10 mouse cellular contexts compared by ENCODE assay signal in the genomic region with DNA sequence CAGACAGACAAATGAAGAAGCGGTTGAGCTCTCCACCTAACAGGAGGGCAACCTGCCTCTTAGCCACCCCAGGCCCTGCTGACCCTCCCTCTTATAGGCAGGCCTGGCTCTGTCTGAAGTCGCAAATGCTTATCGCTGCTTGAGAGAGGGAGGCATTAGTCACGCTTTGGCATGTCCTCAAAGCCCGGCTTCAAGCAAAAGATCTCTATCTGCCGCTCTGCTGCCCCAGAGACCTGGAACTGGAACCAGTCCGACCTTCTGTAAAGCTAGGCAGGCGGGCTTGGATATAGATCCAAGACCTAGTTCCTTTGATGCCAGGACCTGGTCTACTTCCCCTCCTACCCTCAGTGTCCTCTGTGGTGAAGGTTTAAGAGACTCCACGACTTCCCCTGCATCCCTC. TPM values are rescaled to one million over a fixed set of nuclear protein-coding genes. Genes with fewer than 3 reads are reported as not detected.
A peak's percentile ranks its signal among the peaks of the same experiment; 100 is the strongest.
DNase-seq lines count a peak whose midpoint lies in the region; ATAC-seq and TF ChIP-seq lines count a peak whose summit lies in the region.
"Had no signal": no experiment of that assay in that cellular context is flagged by ENCODE, and none has a peak within 500 bp of the region (broad histone marks: within the 10 kb centered on the region; RNA-seq: fewer than 3 reads in every experiment).

No protein-coding gene starts in this region.

- TF ChIP-seq POLR2A in heart, adult 2 months (IDR thresholded peaks at IDR 0.05; ENCODE audit: insufficient read depth, low read depth, low read length): no peak

- TF ChIP-seq EP300 in heart, adult 2 months (IDR thresholded peaks at IDR 0.05; ENCODE audit: insufficient read depth, low read depth, low read length): no peak

- no peak for ATAC-seq in heart, embryonic 11.5 days (replicated peaks; ENCODE audit: insufficient number of reproducible peaks, low FRiP score, low TSS enrichment)

- H3K27ac ChIP-seq in heart, adult 2 months: peak overlapping the region; percentile 17; the same call in 1 of the 2 replicates
- H3K27ac ChIP-seq in heart, embryonic 11.5 days (ENCODE audit: low read depth, low read length): no peak overlapping the region
- H3K27ac ChIP-seq: embryonic facial prominence, embryonic 13.5 days; liver, embryonic 12.5 days had no signal

- no peak overlapping the region for H3K4me2 ChIP-seq in heart, embryonic 11.5 days
- H3K4me2 ChIP-seq: embryonic facial prominence, embryonic 13.5 days; liver, embryonic 12.5 days had no signal

- TF ChIP-seq CTCF in heart, adult 2 months (IDR thresholded peaks at IDR 0.05): no peak

- no peak overlapping the region for H3K4me3 ChIP-seq in heart, adult 2 months
- H3K4me3 ChIP-seq in heart, embryonic 11.5 days (ENCODE audit: low read depth, low read length): no peak overlapping the region
- H3K4me3 ChIP-seq: embryonic facial prominence, embryonic 13.5 days; liver, embryonic 12.5 days had no signal

- H3K36me3 ChIP-seq in heart, adult 2 months (ENCODE audit: control insufficient read depth, insufficient read depth, low read length): no peaks in the 10 kb centered on the region
- no peaks in the 10 kb centered on the region for H3K36me3 ChIP-seq in heart, embryonic 11.5 days (ENCODE audit: control insufficient read depth, insufficient read depth, low read length)
- H3K36me3 ChIP-seq: embryonic facial prominence, embryonic 13.5 days; liver, embryonic 12.5 days had no signal

- no peak overlapping the region for H3K9ac ChIP-seq in heart, adult 2 months (ENCODE audit: low read depth, low read length)
- H3K9ac ChIP-seq in heart, embryonic 11.5 days (ENCODE audit: low read depth, low read length): no peak overlapping the region
- H3K9ac ChIP-seq: embryonic facial prominence, embryonic 13.5 days; liver, embryonic 12.5 days had no signal

- peaks cover 10% of the 10 kb centered on the region for H3K4me1 ChIP-seq in heart, adult 2 months (ENCODE audit: control insufficient read depth, insufficient read depth, low read length)
- 0 out of 2 replicates have a peak, but pooled peaks cover 5% of the 10 kb centered on the region for H3K4me1 ChIP-seq in heart, embryonic 11.5 days (ENCODE audit: control insufficient read depth, insufficient read depth, low read length)
- H3K4me1 ChIP-seq: liver, embryonic 12.5 days had no signal

- WGBS in heart, adult 2 months: 72% methylated on average over 9 of the region's 9 CpGs
- 59% methylated on average over 9 of the region's 9 CpGs for WGBS in heart, embryonic 11.5 days (ENCODE audit: insufficient replicate concordance)

- intact Hi-C loops in heart, adult 2 months (cut with DNase I): loop anchor here (2.0 kb wide), 1 partner anchor 81 kb away; no protein-coding TSS in a partner anchor

- H3K9me3 ChIP-seq in heart, embryonic 11.5 days (replicated peaks; ENCODE audit: control insufficient read depth, low read length): peaks cover 3% of the 10 kb centered on the region
- H3K9me3 ChIP-seq: embryonic facial prominence, embryonic 13.5 days; liver, embryonic 12.5 days had no signal

- H3K79me2 ChIP-seq in heart, adult 2 months (replicated peaks; ENCODE audit: control insufficient read depth, insufficient read depth, low read length): no peaks in the 10 kb centered on the region

- H3K27me3 ChIP-seq in heart, adult 2 months (ENCODE audit: control insufficient read depth, insufficient read depth, low read length): no peaks in the 10 kb centered on the region
- H3K27me3 ChIP-seq in heart, embryonic 11.5 days (ENCODE audit: control insufficient read depth, insufficient read depth, low read length): peaks cover 3% of the 10 kb centered on the region; the same call in 1 of the 2 replicates
- H3K27me3 ChIP-seq: embryonic facial prominence, embryonic 13.5 days had no signal

- peak; percentile 37 to 42 for DNase-seq in heart, adult 2 months
- peak; percentile 38 for DNase-seq in testis, postnatal 14 days (ENCODE audit: low spot score)
- DNase-seq in testis, postnatal 10 days (ENCODE audit: low spot score): no peak
- peak; percentile 86 to 91 for DNase-seq in cerebellum, postnatal 10 days
- no peak for DNase-seq in right cerebral cortex, postnatal 4 days
- DNase-seq in lung, postnatal 25 days (ENCODE audit: low spot score): no peak
- no peak for DNase-seq in thymus, postnatal 36 days

RNA-seq across cellular contexts. Expression of a gene that starts 29.0 kb away (rescaled TPM):
- 10 to 100 TPM; 34.2 to 35.4 TPM for total RNA-seq in heart, adult 2 months (2021)
- 48.5 and 70.6 TPM in 2 replicates for polyA plus RNA-seq in heart, adult 2 months (2012; rRNA removed)
- 24.7 and 29.1 TPM in 2 replicates for polyA plus RNA-seq in heart, embryonic 11.5 days (2014; fragmentation: Nextera tagmentation; extraction: Ambion mirVana)

RNA-seq across cellular contexts. Expression of a gene that starts 41.7 kb away (rescaled TPM):
- 10 to 100 TPM; 16.1 to 20.0 TPM for total RNA-seq in heart, adult 2 months (2021)
- polyA plus RNA-seq in heart, adult 2 months (2012; rRNA removed): 6.4 and 9.5 TPM in 2 replicates
- 8.4 and 13.5 TPM in 2 replicates for polyA plus RNA-seq in heart, embryonic 11.5 days (2014; fragmentation: Nextera tagmentation; extraction: Ambion mirVana)

Comparison
In these comparisons a context has a peak if more than half of its experiments do, and no peak if none do; other contexts are left out.
1. DNase-seq: peak in heart, adult 2 months (2 of 2), testis, postnatal 14 days (single experiment) and cerebellum, postnatal 10 days (2 of 2); none in testis, postnatal 10 days (single experiment), right cerebral cortex, postnatal 4 days (single experiment), lung, postnatal 25 days (single experiment) and thymus, postnatal 36 days (0 of 2).